Mouse (Mus musculus) heart, postnatal 14 days (tissue): ENCODE results near the gene Hyal4. TPM values are rescaled to one million over a fixed set of nuclear protein-coding genes. Genes with fewer than 3 reads are reported as not detected.
A peak's percentile ranks its signal among the peaks of the same experiment; 100 is the strongest.

Experiments used
- DNase-seq, 2 experiments: peaks; one replicate each; pipeline ENCODE4 v3.0.0; 2021 to 2022
- intact Hi-C: fragments of 180-260 bp; cut with DNase I; formaldehyde crosslinking; loops from one replicate; pipeline ENCODE4 v1.15.1; 2025
- long read RNA-seq, 2 experiments: library from polyadenylated mRNA; stranded (forward); transcript quantifications; one replicate each; pipeline ENCODE4 v2.0.0; 2021
- total RNA-seq, 2 experiments: library from RNA; stranded (reverse); gene quantifications; 2 replicates each; pipeline ENCODE4 v1.2.3; 2021

The Hyal4 gene
- not detected for total RNA-seq
- long read RNA-seq, experiment 1 = 0 reads
- long read RNA-seq, experiment 2 = 0 reads

GRCm38 (mm10) chr6:24748029-24748428 lies at the start of gene Hyal4:
Gene Hyal4 (plus strand): TSS chr6:24748329.
- intact Hi-C loops = no loop called here
- DNase-seq = no peak

DNA sequence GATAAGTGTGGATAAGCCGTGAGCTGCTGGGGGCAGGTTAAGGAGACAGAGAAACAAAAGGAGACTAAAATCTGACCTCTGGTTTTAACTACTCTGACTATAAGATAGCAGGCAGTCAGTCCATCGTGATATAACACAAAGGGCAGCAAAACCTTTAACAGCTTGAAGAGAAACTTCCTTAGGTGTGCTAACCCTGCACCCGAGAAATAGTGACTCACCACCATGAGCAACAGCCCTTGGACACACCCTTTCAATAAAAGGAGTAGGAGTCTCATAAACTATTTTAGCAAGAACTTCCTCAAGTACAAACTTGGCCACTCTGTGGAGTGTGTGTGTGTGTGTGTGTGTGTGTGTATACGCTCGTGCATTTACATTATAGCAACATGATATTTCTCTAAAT lies 41.0 kb upstream of the Hyal4 start:
- no peak for DNase-seq
- intact Hi-C loops = no loop called here

GRCm38 (mm10) chr6:24707499-24707898 lies 40.6 kb upstream of the Hyal4 start:
- no peak for DNase-seq
- intact Hi-C loops = no loop called here

DNA sequence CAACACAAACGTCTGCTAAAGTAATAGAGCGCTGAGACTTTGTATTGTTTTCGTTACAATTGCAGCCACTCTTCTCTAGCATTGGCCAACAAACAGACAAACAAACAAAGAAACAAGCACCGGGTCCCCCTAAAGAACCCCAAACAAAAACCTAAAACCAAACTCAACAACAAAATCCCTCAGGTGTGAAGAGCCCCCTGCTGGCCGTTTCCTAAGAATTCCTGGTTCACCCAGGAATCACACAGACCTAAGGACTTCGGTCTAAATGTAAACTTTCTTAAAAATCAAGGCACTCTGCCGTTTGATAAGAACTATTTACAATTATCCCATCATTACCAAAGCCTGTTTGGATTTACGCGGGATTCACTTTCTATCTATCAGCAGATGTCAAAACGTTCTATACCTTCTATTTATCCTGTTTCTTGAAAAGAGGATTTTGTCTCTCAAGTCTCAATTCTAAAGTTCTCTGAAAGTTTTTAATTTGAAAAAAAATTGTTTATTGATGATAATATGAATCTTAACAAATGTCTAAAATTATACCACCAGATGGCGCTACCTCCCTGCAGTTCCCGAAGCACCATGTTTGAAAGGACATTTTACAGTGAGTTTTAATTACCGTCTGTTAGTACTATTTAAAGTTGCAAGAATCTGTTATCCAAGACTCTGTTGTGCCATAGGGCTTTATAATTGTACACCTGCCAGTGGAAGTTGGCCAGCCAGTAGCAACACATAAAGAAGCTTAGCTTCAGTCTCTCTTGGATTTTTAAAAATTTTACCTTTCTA lies 26.6 kb upstream of the Hyal4 start:
- intact Hi-C loops = loop anchor here (2.0 to 10.0 kb wide), 5 partner anchors 93 to 306 kb away; no protein-coding TSS in a partner anchor
- DNase-seq = peak; percentile 25 to 50

GRCm38 (mm10) chr6:24728130-24728529 lies 20.0 kb upstream of the Hyal4 start:
- no peak for DNase-seq
- intact Hi-C loops = loop anchor here (10.0 kb wide), 1 partner anchor 167 kb away; no protein-coding TSS in a partner anchor

GRCm38 (mm10) chr6:24732945-24733344 lies 15.2 kb upstream of the Hyal4 start, which contains the start of gene Hyal6:
Gene Hyal6 (plus strand): TSS chr6:24733245.
- no peak for DNase-seq
- intact Hi-C loops = no loop called here

- intact Hi-C loops = no loop called here
- no peak for DNase-seq
These were observed 13.6 kb upstream of the Hyal4 start for GRCm38 (mm10) chr6:24734565-24734964.

DNA sequence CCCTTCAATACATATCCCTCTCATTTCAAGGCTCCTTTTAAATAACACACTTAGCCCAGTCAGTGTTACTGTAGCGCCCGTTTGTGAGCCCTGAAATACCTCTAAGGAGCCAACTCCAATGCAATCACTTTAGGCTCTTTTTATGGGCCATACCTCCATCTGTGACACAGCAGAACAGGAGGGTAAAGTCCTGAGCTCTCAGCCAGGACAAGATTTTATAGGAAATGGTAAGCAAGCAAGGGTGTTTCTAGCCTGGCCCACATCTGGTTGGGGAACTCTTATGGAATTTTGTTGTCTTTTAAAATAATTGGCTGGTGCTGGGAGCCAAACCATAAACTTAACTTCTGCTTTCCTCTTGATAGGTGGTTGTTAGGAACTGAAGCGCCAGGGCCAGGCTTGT lies 11.2 kb downstream of the Hyal4 start:
- DNase-seq = no peak
- intact Hi-C loops = no loop called here

DNA sequence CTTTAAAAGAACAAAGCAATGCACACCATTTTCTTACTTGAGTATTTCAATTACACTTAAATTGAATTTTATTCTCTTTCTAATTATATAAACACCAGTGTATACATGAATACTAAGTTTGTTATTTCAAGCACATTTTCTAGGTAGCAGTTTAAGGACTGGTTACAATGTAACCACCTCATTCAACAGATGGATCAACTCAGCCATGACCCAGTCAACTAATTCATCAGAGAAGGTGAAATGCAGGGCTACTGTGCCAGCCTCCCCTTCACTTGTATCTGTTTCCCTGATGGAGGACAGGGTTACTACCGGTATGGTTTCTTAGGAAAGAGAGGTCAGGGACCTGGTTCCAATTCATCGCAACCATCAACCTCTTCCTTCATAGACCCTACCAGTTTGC lies 18.1 kb downstream of the Hyal4 start:
- intact Hi-C loops = no loop called here

DNA sequence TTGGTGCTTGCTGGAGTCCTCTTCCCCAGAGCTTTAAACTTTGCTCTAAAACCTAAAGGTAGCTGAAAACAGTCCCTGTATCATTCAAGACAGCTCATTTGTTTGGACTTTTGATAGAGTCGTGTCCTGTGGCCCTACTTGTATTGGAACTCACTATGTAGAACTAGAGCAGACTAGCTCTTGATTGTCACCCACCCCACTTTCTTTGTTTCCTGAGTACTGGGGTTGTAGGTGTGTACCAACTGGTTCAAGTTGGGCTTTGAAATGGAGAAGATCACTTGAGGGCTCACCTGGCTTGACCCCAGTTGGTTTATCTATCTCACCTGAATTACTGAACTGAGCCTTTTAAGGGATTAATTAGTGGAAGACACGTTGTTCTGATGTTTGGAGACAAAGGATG lies 31.1 kb downstream of the Hyal4 start:
- no peak for DNase-seq
- intact Hi-C loops = no loop called here

More for the DNA sequence above, 18.1 kb downstream of the Hyal4 start:
- no peak for DNase-seq

- intact Hi-C loops = no loop called here
- DNase-seq = no peak
These were observed 42.8 kb downstream of the Hyal4 start, which contains the start of gene Spam1 for GRCm38 (mm10) chr6:24790888-24791287. Gene Spam1 (plus strand): TSS chr6:24791188.

Other genes with a start within 250 kb of the Hyal4 start
- under 1 TPM; 0.29 to 0.38 TPM for gene Iqub, start 233.3 kb upstream of the Hyal4 start, total RNA-seq
- 1,000 to 10,000 TPM; 1,207 to 1,226 TPM for gene Ndufa5, start 220.3 kb upstream of the Hyal4 start, total RNA-seq
- 10 to 100 TPM; 42.9 to 47.5 TPM for gene Asb15, start 220.2 kb upstream of the Hyal4 start, total RNA-seq
- 100 to 1,000 TPM; 413 to 423 TPM for gene Lmod2, start 150.6 kb upstream of the Hyal4 start, total RNA-seq
- gene Wasl, start 83.3 kb upstream of the Hyal4 start, total RNA-seq = 10 to 100 TPM; 30.7 to 32.9 TPM
- not detected for gene Hyal6, start 15.1 kb upstream of the Hyal4 start, total RNA-seq
- gene Spam1, start 42.9 kb downstream of the Hyal4 start, total RNA-seq = not detected
- not detected for gene Hyal5, start 109.7 kb downstream of the Hyal4 start, total RNA-seq
- gene Tmem229a, start 208.0 kb downstream of the Hyal4 start, total RNA-seq = under 1 TPM in 1 of 2 experiments, not detected in 1; 0.07 TPM